Mouse (Mus musculus): Measurements from ENCODE around the gene Lrrc17.

The Lrrc17 gene

DNA sequence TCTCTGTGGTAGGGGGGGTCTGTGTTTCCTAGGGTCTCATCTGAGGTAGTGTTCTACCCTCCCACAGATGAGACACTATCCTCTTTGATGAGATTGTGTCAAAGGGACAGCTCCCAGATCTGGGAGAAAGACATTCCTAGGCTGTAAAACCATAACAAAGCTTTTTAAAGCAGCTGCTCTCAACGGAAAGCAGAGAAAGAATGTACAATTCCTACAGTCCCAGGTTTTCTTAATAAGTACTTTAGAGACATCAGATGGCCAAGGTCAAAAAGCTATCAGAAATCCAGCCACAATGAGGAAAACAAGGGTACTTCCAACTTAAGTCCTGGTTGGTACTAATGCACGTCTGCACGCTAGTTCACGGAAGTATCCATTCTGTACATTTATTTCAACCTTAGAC lies 1.1 kb upstream of the Lrrc17 start:
- in situ Hi-C loops (cut with MboI): no loop called here

GRCm38 (mm10) chr5:21544821-21545220 lies 1.5 kb downstream of the Lrrc17 start:
- in situ Hi-C loops (cut with MboI): no loop called here

GRCm38 (mm10) chr5:21545227-21545626 lies 1.9 kb downstream of the Lrrc17 start:
- in situ Hi-C loops (cut with MboI): no loop called here

DNA sequence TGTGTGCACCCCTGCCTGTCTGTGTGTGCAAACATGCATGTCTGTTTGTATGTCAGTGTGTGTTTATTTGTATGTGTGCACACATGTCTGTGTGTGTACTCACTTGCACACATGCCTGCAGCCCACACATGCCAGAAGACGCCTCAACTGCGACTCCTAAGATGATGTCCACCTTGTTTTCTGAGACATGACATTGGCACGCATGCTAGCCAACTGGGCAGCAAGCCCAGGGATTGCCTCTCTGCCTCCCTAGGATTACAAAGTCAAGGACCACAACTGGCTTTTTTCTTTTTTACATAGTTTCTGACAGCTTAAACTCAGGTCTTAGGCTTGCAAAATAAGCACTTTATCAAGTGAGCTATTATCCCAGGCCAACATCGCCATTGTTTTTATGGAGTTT lies 2.4 kb downstream of the Lrrc17 start:
- in situ Hi-C loops (cut with MboI): no loop called here

DNA sequence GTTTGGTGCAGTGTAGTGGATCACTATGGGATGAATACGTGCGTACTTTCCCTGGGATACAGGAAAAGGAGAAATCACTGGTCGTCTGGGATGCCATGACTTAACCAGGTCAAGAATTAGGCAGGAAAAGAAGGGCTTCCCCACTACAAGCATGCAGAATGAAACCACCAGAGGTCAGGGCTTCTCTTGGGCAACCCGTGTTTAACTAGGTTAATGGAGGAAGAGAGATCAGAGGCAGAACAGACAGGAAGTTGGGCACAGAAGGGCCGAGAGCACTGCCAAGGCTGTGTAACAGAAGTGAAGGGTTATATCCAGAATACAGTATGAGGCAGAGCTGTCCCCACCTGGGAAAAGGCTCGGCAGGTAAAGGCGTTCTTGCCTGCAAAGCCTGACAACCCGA lies 3.6 kb downstream of the Lrrc17 start:
- in situ Hi-C loops (cut with MboI): no loop called here

- in situ Hi-C loops (cut with MboI): no loop called here
These were observed 10.3 kb downstream of the Lrrc17 start for GRCm38 (mm10) chr5:21553685-21554084.

GRCm38 (mm10) chr5:21554732-21555131 lies 11.4 kb downstream of the Lrrc17 start:
- in situ Hi-C loops (cut with MboI): no loop called here

- in situ Hi-C loops (cut with MboI): no loop called here
These were observed 13.1 kb downstream of the Lrrc17 start for GRCm38 (mm10) chr5:21556502-21556901.

- in situ Hi-C loops (cut with MboI): no loop called here
These were observed 20.6 kb downstream of the Lrrc17 start for GRCm38 (mm10) chr5:21563936-21564335.

GRCm38 (mm10) chr5:21565392-21566065 lies 22.2 kb downstream of the Lrrc17 start:
- in situ Hi-C loops (cut with MboI): no loop called here

GRCm38 (mm10) chr5:21567784-21568183 lies 24.4 kb downstream of the Lrrc17 start:
- in situ Hi-C loops (cut with MboI): no loop called here

DNA sequence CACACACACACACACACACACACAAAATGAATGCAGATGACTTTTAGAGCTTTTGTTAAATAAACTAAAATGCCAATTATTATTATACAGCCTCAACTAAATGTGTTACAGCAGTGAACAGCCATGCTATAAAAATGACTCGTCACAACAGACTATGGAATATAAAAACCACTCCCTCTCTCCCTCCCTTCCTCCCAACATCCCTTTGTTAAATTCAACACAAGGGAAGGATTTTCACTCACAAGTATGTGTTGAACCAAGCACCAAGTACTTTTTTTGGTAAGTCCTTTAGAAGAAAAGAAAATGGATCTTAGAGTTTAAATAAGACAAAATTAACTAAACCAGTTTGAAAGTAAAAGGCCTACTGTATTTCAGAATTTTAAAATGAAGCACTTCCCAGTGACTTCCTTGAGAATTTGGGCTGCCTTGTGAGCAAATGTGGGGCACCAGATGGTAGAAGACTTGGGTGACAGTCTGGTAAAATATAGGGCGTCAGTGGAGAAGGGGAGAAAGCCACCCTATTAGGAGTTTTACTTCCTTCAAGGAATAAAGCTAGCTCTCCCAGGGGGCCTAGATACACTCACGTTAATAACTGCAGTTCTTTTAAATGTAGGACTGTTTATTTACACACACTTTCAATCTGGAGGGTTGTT lies 29.5 kb downstream of the Lrrc17 start:
- in situ Hi-C loops (cut with MboI): no loop called here

GRCm38 (mm10) chr5:21574386-21575209 lies 31.2 kb downstream of the Lrrc17 start:
- in situ Hi-C loops (cut with MboI): loop anchor here (25.0 kb wide), 2 partner anchors 137 to 262 kb away; no protein-coding TSS in a partner anchor

GRCm38 (mm10) chr5:21575210-21575550 lies 31.8 kb downstream of the Lrrc17 start:
- in situ Hi-C loops (cut with MboI): loop anchor here (25.0 kb wide), 2 partner anchors 138 to 263 kb away; no protein-coding TSS in a partner anchor

DNA sequence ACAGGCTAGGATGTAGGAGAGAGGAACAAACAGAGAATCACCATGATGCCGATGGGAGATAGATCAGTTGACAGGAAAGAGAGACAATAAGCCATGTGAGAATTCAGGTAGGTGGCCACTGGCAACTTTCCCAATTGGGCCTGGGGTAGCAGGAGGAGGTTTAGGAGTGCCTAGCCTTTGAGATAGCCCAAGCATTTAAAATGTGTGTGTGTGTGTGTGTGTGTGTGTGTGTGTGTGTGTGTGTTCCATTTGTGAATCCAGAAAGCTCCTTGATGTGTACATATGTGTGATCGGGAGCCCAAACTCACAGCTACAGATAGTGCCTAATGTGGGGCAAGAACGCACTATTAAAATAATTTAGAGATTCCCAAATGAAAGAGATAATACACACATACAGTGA lies 34.8 kb downstream of the Lrrc17 start:
- in situ Hi-C loops (cut with MboI): loop anchor here (25.0 kb wide), 2 partner anchors 141 to 266 kb away; no protein-coding TSS in a partner anchor

- in situ Hi-C loops (cut with MboI): loop anchor here (25.0 kb wide), 2 partner anchors 149 to 274 kb away; no protein-coding TSS in a partner anchor
These were observed 43.4 kb downstream of the Lrrc17 start for GRCm38 (mm10) chr5:21586763-21587162.

GRCm38 (mm10) chr5:21587683-21588082 lies 44.3 kb downstream of the Lrrc17 start:
- in situ Hi-C loops (cut with MboI): loop anchor here (25.0 kb wide), 2 partner anchors 150 to 275 kb away; no protein-coding TSS in a partner anchor

DNA sequence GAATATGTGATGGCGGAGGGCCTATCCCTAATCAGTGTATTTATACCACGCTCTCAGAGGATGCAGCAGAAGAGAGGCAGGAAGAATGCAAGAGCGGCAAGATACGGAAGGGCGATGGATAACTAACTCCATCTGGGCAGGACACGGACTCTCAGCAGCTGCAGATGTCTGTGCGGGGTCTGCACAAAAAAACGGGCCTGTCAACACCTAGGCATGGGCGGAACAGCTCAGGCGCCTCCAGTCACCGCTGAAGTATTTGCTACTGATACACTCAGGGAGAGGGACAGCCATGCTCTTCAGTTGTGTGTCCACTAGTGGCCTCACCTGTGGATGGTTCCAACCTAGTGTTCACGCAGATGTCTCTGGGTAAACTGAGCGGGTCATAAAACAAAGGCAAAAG lies 44.9 kb downstream of the Lrrc17 start:
- in situ Hi-C loops (cut with MboI): loop anchor here (25.0 kb wide), 2 partner anchors 151 to 276 kb away; no protein-coding TSS in a partner anchor

DNA sequence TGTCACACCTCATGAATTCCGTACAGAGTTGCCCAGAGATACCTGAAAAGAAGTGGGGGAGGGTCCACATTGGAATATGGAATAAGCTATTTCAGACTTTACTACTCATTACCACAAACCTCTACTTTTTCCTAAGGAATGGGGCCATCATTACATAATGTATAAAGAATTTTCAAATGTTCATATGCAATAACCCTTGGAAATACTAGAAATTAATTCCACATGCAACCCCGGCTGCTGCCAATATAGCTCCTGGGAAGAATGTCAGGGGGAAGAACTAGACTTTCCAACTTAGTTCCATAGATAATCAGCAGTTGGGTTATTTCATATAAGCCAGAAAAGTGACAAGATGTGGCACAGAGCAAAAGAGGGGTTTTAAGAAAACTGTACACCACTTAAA lies 48.7 kb downstream of the Lrrc17 start:
- in situ Hi-C loops (cut with MboI): loop anchor here (25.0 kb wide), 2 partner anchors 155 to 280 kb away; no protein-coding TSS in a partner anchor

DNA sequence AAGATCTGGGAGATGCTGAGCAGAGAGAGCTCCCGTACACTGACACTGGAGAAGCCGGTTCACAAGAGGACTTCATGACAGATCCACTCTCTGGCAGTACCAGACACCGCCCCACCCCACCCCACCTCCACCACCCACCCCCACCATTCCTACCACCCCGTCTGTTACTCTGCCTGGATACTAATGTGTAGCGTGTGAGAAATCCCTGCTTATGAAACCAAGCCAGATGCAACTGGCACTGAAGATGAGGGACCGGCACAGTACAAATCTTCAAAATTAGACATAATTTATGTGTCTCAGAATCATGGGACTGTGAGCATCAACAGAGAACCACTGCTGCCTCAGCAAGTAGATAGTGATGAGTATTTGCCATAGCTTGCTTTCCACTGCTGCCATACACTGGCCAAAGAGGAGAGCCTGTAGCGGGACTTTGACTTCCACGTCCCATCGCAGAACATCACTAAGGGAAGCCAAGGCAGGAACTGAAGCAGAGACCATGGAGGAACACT lies 49.9 kb downstream of the Lrrc17 start:
- in situ Hi-C loops (cut with MboI): loop anchor here (25.0 kb wide), 2 partner anchors 156 to 281 kb away; no protein-coding TSS in a partner anchor

- in situ Hi-C loops (cut with MboI): loop anchor here (25.0 kb wide), 2 partner anchors 162 to 287 kb away; no protein-coding TSS in a partner anchor
These were observed 56.2 kb downstream of the Lrrc17 start for GRCm38 (mm10) chr5:21599536-21599935.

DNA sequence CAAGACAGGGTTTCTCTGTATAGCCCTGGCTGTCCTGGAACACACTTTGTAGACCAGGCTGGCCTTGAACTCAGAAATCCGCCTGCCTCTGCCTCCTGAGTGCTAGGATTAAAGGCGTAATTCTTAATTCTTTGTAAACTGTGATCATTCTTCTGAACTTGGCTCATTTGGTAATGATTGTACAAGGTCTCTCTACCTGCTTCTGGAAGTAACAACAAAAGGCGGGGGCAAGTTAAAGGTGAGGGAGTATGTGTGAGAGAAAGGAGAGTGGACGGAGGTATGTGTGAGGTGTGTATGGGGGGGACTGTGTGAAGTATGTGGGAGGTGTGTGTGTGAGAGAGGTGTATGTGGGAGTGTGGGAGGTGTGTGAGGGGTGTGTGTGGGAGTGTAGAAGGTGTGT lies 56.6 kb downstream of the Lrrc17 start:
- in situ Hi-C loops (cut with MboI): loop anchor here (25.0 kb wide), 2 partner anchors 163 to 288 kb away; no protein-coding TSS in a partner anchor
